Mouse (Mus musculus) cerebellum, adult 8-10 months (tissue): ENCODE measurements around the gene Asnsd1.
A peak's percentile ranks its signal among the peaks of the same experiment; 100 is the strongest.
"Not testable (repeated sequence)": the region's sequence is repeated elsewhere in the genome, so short reads cannot be mapped to it uniquely, and the experiment has no call there.

Source experiments
- DNase-seq: peaks from one replicate; pipeline ENCODE4 v3.0.0; 2022

Asnsd1 gene

GRCm38 (mm10) chr1:53352327-53353261 lies at the start of gene Asnsd1, which contains the start of the genes Asdurf and Gm28551:
Gene Asnsd1 (minus strand): TSS chr1:53352752.
Gene Asdurf (minus strand): TSS chr1:53352619.
Gene Gm28551 (minus strand): TSS chr1:53352667.
- DNase-seq, result peak; percentile 95

DNA sequence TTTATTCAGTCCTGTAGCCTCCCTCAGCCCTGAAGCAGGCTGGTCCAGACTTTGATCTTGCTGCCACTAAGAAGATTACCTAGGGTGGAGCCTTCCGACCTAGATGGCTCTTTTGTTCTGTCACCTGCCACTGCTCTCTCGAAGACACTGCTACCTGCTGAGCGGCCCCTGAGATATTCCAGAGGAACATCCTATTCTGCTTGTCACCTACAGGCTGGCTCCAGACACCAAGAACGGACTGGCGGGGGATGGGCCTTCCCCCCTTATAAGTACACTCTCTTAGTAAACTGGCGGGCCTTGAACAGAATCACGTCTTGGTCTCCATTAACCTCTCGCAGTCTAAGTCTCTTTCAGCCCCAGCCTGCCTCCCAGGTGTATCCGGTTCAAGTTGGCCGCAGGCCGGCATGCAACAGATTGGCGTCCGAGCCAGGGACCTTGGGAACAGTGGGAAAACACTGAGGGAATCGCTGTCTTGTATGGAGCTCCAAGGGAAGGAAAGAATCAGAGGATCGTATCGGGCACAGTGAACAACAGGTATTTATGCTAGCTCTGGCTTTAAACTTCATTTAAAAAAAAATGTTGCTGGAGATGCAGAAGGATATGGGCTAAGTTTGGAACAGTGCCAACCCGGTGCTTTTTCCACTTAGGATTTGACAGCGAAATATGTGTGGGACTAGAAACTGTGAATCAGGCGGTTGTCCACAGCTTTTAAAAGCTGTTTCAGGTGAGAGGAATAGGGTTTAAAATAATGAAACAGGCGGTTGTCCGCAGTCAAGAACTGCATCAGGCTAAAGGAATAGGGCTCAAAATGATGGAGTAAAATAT lies 41.6 kb upstream of the Asnsd1 start:
- DNase-seq, result peak; percentile 3

GRCm38 (mm10) chr1:53388762-53389161 lies 36.2 kb upstream of the Asnsd1 start:
- DNase-seq, result no peak

GRCm38 (mm10) chr1:53384085-53384688 lies 31.6 kb upstream of the Asnsd1 start:
- DNase-seq, result no peak

DNA sequence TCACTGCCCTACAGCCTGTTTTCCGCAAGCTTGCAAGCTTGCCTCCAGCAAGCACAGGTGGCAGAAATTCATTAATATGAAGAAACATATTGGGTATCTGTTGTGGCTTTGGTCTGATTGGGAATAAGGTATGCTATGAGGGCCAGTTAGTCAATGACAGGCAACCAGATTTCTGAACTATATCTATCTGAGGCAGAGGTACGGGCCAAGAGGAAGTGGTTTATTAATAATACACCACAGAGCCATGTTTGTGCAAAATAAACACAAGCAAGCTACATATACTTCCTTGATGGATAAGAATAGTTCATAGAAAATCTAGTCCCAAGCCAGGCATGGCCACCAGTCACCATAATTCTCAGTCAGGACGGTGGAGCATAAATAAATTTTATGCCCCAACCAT lies 25.2 kb upstream of the Asnsd1 start:
- no peak for DNase-seq

GRCm38 (mm10) chr1:53375965-53376364 lies 23.4 kb upstream of the Asnsd1 start:
- DNase-seq, result not testable (repeated sequence)

- no peak for DNase-seq
Measured at GRCm38 (mm10) chr1:53358988-53359387, 6.4 kb upstream of the Asnsd1 start.

DNA sequence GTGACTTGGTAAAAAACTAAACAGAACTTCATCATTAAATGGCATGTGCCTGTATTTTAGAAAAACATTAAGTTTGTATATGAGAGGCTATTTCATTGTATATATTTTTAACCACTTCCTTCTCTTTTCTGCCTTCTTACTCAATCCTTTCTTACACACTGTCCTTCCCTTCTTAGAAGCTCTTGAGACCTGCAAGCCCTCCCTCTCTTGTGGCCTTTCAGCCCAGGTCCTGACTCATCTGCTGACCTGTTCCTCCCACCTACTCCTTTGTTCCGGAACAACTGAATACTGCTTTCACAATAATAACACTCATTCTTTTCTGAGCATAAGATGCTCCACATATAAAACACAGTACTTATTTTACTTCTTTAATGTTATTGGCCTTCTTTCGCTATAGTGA lies 11.5 kb downstream of the Asnsd1 start:
- DNase-seq, result no peak

DNA sequence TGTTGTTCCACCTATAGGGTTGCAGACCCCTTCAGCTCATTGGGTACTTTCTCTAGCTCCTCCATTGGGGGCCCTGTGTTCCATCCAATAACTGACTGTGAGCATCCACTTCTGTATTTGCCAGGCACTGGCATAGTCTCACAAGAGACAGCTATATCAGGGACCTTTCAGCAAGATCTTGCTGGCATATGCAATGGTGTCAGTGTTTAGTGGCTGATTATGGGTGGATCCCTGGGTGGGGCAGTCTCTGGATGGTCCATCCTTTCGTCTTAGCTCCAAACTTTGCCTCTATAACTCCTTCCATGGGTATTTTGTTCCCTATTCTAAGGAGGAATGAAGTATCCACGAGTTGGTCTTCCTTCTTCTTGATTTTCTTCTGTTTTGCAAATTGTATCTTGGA lies 15.1 kb downstream of the Asnsd1 start:
- DNase-seq, result not testable (repeated sequence)

DNA sequence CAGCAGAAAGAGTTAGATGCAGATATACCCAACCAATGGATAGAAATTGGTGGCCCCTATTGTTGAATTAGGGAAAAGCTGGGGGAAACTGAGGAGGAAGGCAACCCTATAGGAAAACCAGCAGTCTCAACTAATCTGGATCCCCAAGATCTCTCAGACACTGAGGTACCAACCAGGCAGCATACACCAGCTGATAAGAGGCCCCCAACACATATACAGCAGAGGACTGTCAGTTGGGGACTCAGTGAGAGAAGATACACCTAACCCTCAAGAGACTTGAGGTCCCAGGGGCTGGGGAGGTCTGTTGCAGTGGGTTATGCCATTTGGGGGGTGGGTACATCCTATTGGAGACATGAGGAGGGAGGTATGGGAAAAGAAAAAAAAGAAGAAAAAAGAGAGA lies 17.1 kb downstream of the Asnsd1 start:
- DNase-seq, result no peak

GRCm38 (mm10) chr1:53333527-53333926 lies 19.0 kb downstream of the Asnsd1 start:
- DNase-seq, result not testable (repeated sequence)

DNA sequence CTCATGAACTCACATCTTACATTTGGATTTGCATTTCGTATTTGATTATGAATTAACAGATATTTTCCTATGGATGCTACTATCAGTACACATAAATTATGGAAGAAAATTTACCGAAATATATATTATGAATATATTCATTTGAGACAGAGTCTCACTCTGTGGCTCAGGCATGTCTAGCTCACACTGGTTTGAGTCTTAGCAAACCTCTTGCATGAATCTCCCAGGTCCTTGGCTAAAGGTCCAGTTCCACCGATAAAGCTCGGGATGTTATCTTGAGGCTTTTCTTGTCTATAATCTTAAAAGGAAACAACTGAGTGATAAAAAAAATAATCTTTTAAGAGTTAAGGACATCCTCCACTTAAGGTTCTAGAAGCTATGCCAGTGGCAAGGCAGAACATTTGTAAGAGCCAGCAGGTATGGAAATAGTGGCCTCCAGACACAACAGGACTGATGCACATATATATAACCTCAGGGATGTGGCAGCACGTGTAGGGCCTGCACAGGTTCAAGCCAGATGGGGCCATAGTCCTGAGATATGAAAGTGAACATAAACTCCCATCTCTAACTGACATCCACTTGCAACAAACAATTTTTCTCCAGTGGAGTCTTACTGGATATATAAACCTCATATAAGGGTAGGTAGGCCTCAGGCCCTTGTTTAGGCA lies 27.6 kb downstream of the Asnsd1 start:
- DNase-seq, result no peak

GRCm38 (mm10) chr1:53324277-53324676 lies 28.3 kb downstream of the Asnsd1 start:
- DNase-seq, result no peak

DNA sequence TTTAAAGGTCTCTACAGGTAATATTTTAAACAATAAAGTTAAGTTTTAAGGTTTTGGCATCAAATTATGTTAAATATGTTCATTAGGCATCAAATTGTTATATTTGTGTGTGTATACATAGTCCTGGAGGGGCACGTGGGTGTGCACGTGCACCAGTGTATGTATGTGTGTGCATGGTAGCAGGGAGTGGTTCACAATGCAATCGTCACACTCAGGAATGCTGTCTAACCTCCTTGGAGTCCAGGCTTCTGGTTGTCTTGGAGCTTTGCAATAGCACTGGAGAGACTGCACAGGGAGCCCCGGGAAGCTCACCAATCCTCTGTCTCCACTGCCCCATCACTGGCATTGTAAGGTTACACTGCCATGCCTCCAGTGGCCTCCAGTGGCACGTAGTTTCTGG lies 29.3 kb downstream of the Asnsd1 start:
- no peak for DNase-seq

GRCm38 (mm10) chr1:53321662-53322344 lies 30.7 kb downstream of the Asnsd1 start:
- no peak for DNase-seq

- peak; percentile 82 for DNase-seq
Measured at GRCm38 (mm10) chr1:53312989-53313967, 39.3 kb downstream of the Asnsd1 start, which contains the start of gene Osgepl1. Gene Osgepl1 (plus strand): TSS chr1:53313624.

DNA sequence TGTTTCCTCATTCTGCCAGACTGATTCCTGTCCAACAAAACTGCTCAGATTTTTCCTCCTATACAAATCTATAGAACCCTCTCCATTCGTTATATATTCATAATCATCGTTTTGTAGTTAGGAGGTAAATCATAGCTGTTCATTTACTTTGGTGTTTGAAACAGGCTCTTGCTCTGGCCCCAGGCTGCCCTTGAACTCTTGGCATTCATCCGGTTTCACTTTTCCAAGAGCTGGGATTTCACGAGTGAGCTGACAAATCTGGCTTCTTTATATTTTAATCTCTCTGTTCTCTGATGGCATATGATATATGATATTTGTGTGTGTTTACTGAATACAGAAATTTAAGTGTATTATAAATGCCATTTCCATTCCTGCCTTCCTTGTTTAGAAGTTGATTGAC lies 52.0 kb downstream of the Asnsd1 start:
- DNase-seq, result no peak

DNA sequence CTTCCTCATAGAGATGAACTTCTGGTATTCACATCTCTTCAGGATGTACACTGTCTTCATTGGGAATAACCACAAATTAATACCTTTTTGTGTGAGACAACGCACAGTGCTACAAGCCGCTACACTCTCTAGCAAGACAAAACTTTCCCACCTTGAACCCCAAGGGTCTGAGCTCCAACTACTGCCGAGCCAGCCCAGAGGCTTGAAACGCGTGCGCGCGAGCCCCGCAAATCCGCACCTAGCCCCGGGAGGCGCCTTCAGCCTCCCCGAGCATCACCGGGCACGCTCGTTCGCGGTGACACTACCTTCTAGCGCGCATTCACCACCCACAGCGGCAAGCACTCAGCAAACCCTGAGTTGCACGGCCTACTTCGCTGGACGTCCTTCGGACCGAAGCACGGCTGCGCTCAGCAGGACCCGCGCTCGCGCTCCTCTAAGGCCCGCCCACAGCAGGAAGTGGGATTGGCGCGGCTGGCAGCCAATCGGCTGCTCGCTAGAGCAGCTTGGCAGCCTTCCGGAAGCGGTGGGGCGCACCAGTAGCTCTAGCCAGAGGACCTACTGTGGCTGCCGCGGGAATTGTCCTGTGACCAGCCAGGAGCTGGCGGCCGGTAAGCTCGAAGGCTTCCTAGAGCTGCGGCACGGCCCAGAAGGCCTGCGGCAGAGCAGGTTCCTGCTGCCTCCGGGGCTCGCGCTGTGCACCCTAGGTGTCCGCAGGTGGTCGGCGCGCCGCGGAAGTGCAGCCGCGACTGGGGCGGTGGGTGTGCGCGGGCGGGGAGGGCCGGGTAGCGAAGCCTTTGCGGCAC lies 55.8 kb downstream of the Asnsd1 start, which contains the start of the genes Pms1, Ormdl1 and Gm28778:
Pms1 (minus strand) TSS at position 438 of the 803 bp plus-strand sequence.
Ormdl1 (plus strand) TSS at position 515 of the 803 bp plus-strand sequence.
Gm28778 (plus strand) TSS at position 531 of the 803 bp plus-strand sequence.
- peak; percentile 97 for DNase-seq
